Mouse (Mus musculus): ENCODE results near the gene Evi2a.
A peak's percentile ranks its signal among the peaks of the same experiment; 100 is the strongest.

The Evi2a gene

GRCm38 (mm10) chr11:79530333-79530761 lies at the start of gene Evi2a, which contains the start of gene Evi2:
Gene Evi2a (minus strand): TSS chr11:79530609.
Gene Evi2 (minus strand): TSS chr11:79530589.
- no peak for DNase-seq

DNA sequence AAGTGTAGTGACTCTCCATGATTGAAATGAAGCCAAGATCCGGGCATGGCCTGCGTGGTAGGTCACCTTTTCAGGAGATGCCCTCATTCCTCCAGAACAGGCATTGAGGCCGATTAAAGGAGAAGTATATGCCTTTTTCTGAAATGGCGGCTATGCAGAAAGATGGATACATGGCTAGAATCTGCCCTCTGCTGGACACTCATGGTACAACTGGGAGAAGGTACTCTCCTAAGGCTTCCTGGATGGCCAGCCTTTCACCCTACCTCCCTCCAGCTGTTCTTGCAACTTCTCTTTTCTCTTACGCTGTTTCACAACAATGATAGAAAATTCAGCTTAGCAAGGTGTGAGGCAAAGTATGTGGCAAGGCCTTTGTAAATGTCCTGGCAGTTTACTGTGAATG lies 47.3 kb upstream of the Evi2a start:
- peak; percentile 85 for DNase-seq

GRCm38 (mm10) chr11:79575383-79576073 lies 45.1 kb upstream of the Evi2a start:
- no peak for DNase-seq

DNA sequence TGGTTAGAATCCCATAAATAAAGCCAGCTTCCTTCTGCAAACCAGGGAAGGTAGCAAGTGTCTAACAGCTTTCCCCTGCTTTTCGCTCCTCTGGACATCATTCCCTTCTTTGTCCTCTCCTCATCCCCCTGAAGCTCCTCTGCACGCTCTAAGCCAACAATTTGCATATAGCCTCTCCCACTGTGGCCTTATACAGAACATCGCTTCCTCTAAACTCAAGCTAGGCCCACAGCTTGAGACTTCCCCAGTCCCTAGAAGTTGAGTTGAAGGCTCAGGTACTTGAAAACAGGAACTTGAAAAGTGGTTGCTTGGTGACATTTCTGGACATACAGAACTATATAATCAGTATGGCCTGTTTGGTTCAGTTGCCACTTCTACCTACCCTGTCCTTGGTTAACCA lies 43.4 kb upstream of the Evi2a start:
- no peak for DNase-seq

- DNase-seq = no peak
Measured at GRCm38 (mm10) chr11:79570319-79570718, 39.9 kb upstream of the Evi2a start.

GRCm38 (mm10) chr11:79568197-79568911 lies 37.9 kb upstream of the Evi2a start:
- no peak for DNase-seq

DNA sequence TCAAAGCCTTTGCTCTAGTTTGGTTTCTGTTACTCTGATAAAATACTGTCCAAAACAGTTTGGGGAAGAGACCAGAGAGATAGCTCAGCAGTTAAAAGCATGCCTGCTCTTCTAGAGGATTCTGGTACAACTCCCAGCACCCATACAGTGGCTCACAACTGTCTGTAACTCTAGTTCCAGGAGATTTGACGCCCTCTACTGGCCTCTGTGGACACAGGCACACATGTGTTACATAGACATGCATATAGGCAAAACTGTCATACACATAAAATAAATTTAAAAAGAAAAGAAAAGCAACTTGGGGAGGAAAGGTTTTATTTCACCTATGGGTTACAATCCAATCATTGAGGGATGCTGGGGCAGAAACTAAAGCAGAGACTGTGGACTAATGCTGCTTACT lies 36.5 kb upstream of the Evi2a start:
- DNase-seq = no peak

DNA sequence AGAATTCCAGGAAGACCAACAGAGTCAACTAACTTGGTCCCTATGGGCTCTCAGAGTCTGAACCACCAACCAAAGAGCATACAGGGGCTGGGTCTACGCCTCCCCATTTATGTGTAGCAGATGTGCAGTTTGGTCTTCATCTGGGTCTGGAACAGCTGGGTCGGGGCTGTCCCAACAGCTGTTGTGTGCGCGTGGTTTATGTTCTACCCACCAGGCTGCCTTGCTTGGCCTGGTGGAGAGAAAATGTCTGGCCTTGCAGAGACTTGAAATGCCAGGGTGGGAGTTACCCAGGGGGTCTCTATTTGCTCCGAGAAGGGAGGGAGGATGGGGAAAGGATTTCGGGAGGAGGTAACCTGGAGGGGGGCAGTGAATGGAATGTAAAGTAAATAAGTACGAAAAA lies 33.1 kb upstream of the Evi2a start:
- no peak for DNase-seq

DNA sequence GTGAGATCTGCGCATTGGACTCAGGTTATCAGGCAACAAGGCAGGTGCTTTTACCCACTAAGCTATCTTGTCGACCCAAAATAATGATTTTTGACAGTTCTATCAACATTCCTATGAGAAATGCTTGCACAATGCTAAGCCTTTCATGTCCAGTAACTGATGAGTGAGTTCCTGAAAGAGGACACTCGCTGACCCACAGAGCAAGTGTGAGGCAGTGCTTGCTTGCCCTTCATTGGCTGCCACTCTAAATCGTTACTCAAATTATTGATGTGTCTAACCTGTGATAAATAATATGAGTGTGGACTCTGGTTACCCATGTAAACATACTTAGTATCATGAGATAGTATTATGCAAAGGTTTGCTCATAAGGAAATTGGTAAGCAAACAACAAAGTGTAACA lies 30.1 kb upstream of the Evi2a start:
- DNase-seq = no peak

GRCm38 (mm10) chr11:79552622-79553021 lies 22.2 kb upstream of the Evi2a start:
- no peak for DNase-seq

DNA sequence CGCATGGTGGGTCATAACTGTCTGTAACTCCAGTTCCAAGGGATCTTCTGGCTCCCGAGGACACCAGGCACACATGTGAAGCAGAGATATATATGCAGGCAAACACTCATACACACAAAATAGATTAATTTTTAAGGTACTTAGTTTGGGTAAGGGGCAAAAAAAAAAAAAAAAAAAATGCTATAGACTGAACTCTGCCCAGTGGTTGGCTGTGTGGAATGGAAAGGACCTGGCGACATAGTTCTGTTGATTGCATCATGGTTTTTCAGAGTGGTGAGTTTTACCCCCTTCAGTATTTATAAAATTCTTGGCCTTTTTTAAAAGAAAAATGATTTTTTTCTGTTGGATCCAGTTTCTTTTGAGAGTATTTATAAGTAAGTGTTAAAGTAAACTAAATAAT lies 5.9 kb upstream of the Evi2a start:
- no peak for DNase-seq

GRCm38 (mm10) chr11:79535554-79535953 lies 5.1 kb upstream of the Evi2a start:
- no peak for DNase-seq

DNA sequence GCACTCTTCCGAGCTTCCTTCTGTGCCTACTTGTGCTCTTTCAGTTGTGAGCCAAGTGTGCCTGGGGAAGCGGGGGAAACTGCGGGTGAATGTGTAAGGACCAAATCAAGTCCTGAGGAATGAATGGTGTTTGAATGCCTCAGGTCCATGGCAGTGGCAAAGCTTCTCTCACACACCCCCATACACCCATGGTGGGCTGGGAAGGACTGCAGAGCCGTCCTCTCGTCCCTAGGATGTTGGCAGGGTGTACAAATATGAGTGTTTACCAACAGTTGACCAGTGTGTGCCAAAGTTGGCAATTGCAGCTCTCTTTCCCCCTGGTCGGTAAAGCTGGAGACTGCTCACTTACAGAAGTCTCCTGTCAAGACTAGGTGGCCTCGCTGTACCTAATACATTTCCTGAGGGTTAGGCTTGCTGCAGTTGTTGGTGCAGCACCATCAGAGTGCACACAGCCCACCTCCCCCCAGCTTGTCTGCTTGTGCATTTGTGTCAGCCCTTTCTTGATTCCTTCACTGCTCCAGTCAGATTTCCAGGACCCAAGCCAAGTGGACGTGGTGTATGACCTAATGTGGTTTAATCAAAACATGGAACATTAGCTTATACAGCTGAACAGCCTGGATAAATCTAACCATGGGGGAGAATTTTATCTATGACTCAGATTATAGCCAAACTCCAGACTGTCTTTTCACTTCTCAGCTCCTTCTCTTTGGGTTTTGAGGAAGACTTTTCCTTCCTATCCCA lies 3.7 kb upstream of the Evi2a start:
- no peak for DNase-seq

GRCm38 (mm10) chr11:79533311-79533710 lies 2.9 kb upstream of the Evi2a start:
- no peak for DNase-seq

DNA sequence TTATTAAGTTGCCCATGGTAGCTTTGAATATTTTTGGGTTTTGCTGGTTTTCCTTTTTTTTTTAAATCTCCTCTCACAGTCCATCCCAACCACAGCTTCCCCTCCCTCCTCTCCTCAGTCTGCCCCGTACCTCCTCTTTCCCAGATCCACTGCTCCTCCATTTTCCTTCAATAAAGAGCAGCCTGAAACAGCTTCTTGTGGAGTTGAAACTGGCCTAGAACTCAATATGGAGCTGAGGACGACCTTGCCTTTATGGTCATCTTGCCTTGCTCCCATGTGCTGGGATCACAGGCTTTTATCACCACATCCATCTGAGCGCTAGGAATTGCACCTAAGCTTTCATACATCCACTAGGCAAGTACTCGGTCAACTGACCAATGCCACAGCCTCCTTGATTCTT lies 1.1 kb upstream of the Evi2a start:
- no peak for DNase-seq

DNA sequence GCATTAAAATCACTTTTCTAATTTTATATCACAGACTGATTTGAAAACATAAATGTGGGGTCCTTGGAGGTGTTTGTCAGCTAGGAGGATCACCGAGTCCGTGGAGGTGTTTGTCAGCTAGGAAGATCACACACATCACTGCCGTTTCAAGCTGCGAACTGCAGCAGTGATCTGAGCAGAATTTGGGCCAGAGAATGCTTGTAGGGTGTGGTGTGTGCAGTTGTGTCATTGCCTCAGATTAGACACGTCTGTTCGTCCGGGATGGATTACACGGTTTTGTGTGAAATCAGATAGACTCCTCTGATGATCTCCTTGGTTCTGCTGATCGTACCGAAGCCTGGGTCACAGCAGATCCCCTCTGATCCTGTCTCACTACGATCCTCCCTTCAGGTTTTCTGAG lies 365 bp upstream of the Evi2a start:
- DNase-seq = no peak

GRCm38 (mm10) chr11:79529736-79530135 lies 673 bp downstream of the Evi2a start:
- no peak for DNase-seq

GRCm38 (mm10) chr11:79529226-79529625 lies 1.2 kb downstream of the Evi2a start:
- DNase-seq = no peak

DNA sequence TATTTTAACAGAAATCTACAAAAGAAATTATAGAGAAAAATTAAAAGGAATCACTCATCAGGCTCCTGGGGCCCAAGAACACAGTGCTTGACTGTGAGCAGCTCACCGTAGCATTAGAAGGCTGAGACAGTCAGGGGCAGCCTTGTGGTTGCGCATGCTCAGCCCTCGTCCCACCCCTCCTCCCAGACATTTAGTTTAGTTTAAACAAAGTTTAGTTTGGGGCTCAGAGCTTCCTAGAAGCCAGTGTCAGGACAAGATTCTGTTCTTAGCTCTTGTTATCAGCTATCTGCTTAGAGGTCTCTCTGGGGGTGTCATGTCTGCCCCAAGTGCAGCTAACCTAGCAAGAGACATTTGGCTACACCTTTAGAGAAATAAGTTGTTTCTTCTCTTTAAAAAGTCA lies 1.8 kb downstream of the Evi2a start:
- no peak for DNase-seq

DNA sequence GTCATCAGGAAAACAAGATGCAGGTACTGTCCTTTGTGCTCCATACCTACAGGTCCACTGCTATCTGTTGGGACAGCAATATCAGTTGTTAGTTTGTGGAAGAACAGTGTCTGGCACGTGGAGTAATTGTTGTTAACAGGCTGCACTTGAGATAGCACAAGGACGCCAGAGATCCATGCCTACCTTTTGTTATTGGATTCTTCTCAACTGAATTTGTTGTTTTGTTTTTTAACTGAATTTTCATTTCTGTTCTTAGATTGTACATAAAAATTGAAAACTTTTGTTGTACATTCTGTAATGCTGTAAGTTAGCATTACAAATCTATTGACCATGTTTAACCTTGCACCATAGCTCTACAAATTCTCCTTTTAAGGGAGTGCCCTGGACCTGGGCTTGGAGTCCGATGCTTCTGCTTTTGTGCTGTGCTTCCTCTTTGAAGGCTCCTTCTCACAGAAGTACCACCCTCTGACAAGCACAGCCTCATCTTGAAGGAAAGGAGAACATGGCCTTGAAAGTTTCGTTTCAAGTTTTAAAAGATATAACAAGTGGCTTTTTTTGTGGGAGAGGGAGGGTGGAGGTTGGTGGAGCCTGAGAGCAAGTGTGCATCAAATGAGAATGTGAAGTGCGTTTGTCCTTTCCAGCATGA lies 2.5 kb downstream of the Evi2a start:
- no peak for DNase-seq

DNA sequence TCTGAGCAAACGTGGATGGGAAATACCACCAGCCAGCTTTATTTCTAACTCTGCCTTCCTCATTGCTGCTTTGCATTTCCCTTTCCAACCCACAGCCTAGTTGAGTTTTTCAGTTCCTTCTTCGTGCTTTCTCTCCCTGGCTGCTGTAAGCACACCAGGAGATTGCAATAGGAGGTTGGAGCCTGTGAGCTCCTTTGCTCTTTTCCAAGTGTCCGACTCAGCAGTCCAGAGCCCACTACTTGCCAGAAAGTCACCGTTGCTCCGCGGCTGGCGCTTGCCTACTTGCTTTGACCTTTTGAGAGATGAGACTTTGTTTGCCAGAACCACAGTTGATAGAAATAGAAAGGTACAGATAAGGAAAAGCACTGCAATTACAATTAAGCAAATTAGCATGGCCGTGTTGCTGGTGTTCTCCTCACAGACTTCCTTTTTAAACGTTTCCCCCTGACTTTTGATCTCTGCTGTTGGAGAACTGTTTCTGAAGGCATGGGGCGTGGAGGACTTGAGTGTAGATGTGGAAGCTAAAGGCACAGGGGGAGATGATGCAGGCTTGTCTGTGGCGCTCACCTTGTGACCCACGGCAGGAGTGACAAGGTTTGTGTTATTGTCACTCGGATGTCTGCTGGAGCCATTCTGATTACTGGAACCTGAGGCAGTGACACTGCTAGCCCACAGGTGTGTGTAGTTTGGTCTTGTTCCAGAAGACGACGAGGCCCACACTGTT lies 3.2 kb downstream of the Evi2a start:
- DNase-seq = no peak

DNA sequence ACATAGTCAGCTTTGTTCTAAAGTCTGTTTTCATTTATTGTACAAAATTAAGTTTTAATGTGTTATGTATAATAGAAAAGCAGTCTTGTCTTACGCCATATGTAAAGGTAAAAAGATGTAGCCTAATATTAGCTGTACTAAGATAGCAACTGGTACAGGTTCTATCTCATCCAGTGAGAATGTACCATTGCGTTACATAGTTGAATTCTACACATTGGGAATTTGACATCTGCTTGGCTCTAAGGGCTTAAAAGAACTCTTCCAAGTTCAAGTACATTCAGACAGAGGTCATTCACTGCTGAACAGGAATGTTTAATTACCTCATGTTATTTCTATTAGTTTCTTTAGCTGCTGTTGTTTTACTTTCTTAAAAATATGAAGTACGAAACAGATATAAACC lies 3.9 kb downstream of the Evi2a start:
- DNase-seq = no peak

DNA sequence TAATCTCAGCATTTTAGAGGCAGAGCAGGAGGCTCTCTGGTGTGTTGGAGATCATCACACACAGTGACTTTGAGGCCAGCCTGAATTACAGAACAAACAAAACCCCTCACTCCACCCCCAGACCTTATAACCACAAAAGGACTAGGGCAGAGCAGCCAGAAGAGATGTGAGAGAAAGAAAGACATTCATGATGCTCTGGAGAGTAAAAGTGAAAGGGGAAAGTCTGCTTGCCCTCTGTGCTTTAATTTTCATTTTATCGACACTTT lies 6.2 kb downstream of the Evi2a start:
- DNase-seq = no peak
